Mouse (Mus musculus) midbrain, embryonic 12.5 days (tissue): ENCODE results near the gene Adcy10. TPM values are rescaled to one million over a fixed set of nuclear protein-coding genes. Genes with fewer than 3 reads are reported as not detected.

Source experiments
- ATAC-seq: fragments of 200-750 bp; cut with Nextera tagmentation; 2 replicates; pipeline ENCODE4 v1.8.0; 2017; ENCODE audit warnings: low read depth, moderate TSS enrichment, moderate library complexity; ENCODE audit not compliant: low FRiP score
- H3K27ac ChIP-seq: fragments of 300-500 bp; sonication (generic); replicated peaks from 2 replicates; pipeline ENCODE4 v1.5.1; 2016; ENCODE audit warnings: mild to moderate bottlenecking
- H3K27me3 ChIP-seq: fragments of 300-500 bp; sonication (generic); 2 replicates; pipeline ENCODE4 v1.6.1; 2016; ENCODE audit warnings: mild to moderate bottlenecking
- H3K36me3 ChIP-seq: fragments of 300-500 bp; sonication (generic); 2 replicates; pipeline ENCODE4 v1.6.1; 2016
- H3K4me1 ChIP-seq: fragments of 300-500 bp; sonication (generic); 2 replicates; pipeline ENCODE4 v1.6.1; 2016
- H3K4me2 ChIP-seq: fragments of 300-500 bp; sonication (generic); replicated peaks from 2 replicates; pipeline ENCODE4 v1.6.1; 2016; ENCODE audit warnings: mild to moderate bottlenecking, moderate library complexity
- H3K4me3 ChIP-seq: fragments of 300-500 bp; sonication (generic); 2 replicates; pipeline ENCODE4 v1.5.1; 2016; ENCODE audit warnings: mild to moderate bottlenecking
- H3K9ac ChIP-seq: fragments of 300-500 bp; sonication (generic); replicated peaks from 2 replicates; pipeline ENCODE4 v1.6.1; 2016; ENCODE audit warnings: mild to moderate bottlenecking, moderate library complexity
- H3K9me3 ChIP-seq: fragments of 300-500 bp; sonication (generic); 2 replicates; pipeline ENCODE4 v1.6.1; 2016; ENCODE audit warnings: mild to moderate bottlenecking
- WGBS: fragments of 180-500 bp; shearing (Covaris S2); methylation state at CpG from one replicate; pipeline ENCODE4 v1.1.7; 2016; 5-methylcytosine and 5-hydroxymethylcytosine counted together
- polyA plus RNA-seq: library from polyadenylated mRNA; unstranded; fragments of >200 nt; fragmentation: Nextera tagmentation; extraction: Ambion mirVana; gene quantifications from 2 replicates; pipeline ENCODE4 v1.2.1, GENCODE M21; 2016

The Adcy10 gene
- polyA plus RNA-seq, result 0.33 and 0.47 TPM in 2 replicates

DNA sequence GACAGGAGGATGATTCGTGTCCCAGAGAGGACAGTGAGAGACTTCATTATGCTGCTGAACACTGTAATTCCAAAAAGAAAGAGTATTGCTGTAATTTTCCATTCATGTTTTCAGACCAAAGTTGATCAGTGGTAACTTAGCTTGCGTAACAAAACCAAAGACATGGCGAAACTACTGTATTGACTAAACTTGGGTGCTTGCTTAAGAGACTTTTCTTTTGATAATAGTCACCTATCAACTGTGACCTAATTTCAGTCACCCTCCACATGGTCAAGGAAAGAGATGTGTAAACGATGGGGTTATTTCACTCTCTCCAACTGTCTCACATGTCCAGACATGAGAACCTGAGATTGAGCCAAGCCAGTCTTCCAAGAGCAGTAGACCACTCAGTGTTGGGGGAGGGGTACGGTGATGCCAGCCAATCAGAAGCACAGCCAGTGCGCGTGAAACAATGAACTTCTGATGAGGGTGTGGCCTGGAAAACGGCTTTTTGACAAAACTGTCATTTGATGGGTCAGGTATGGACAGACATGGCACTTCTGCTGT lies at the start of gene Adcy10:
Gene Adcy10, plus strand, starts transcription at position 496 of the 546 bp plus-strand sequence.
- Histone ChIP-seq H3K27ac (no peak within 1 kb of the TSS), H3K4me3 (no peak within 1 kb of the TSS), H3K27me3 (no peaks in the 10 kb centered on the region), H3K4me2 (no peak within 1 kb of the TSS), H3K9ac (no peak within 1 kb of the TSS), H3K36me3 (peaks cover 15% of the 10 kb centered on the region; the same call in 1 of the 2 replicates), H3K4me1 (no peaks in the 10 kb centered on the region), H3K9me3 (no peaks in the 10 kb centered on the region)
- 93% methylated on average over 8 of the region's 8 CpGs for WGBS
- no peak for ATAC-seq

- no peaks in the 10 kb centered on the region for H3K36me3 ChIP-seq
- ATAC-seq, result no peak
- no peak overlapping the region for H3K9ac ChIP-seq
- no peak overlapping the region for H3K27ac ChIP-seq
- no peaks in the 10 kb centered on the region for H3K4me1 ChIP-seq
- H3K4me2 ChIP-seq, result no peak overlapping the region
- no peak overlapping the region for H3K4me3 ChIP-seq
- H3K27me3 ChIP-seq, result no peaks in the 10 kb centered on the region
- 89% methylated on average over 1 of the region's 1 CpGs for WGBS
- H3K9me3 ChIP-seq, result no peaks in the 10 kb centered on the region
Measured at GRCm38 (mm10) chr1:165438289-165439021, 46.5 kb upstream of the Adcy10 start.

GRCm38 (mm10) chr1:165440788-165441187 lies 44.2 kb upstream of the Adcy10 start:
- Histone ChIP-seq H3K4me1 (no peaks in the 10 kb centered on the region), H3K4me3 (no peak overlapping the region), H3K27me3 (no peaks in the 10 kb centered on the region), H3K36me3 (no peaks in the 10 kb centered on the region), H3K27ac (no peak overlapping the region), H3K9ac (no peak overlapping the region), H3K4me2 (no peak overlapping the region), H3K9me3 (no peaks in the 10 kb centered on the region)
- no peak for ATAC-seq
- WGBS, result 86% methylated on average over 3 of the region's 3 CpGs

- no peak overlapping the region for H3K4me3 ChIP-seq
- H3K9ac ChIP-seq, result no peak overlapping the region
- no peaks in the 10 kb centered on the region for H3K36me3 ChIP-seq
- no peak for ATAC-seq
- no peaks in the 10 kb centered on the region for H3K4me1 ChIP-seq
- H3K4me2 ChIP-seq, result no peak overlapping the region
- no peaks in the 10 kb centered on the region for H3K9me3 ChIP-seq
- H3K27me3 ChIP-seq, result no peaks in the 10 kb centered on the region
- no peak overlapping the region for H3K27ac ChIP-seq
Measured at GRCm38 (mm10) chr1:165441201-165441600, 43.8 kb upstream of the Adcy10 start.

- Histone ChIP-seq H3K27me3 (no peaks in the 10 kb centered on the region), H3K36me3 (no peaks in the 10 kb centered on the region), H3K4me2 (no peak overlapping the region), H3K27ac (no peak overlapping the region), H3K9me3 (no peaks in the 10 kb centered on the region), H3K4me1 (no peaks in the 10 kb centered on the region), H3K9ac (no peak overlapping the region), H3K4me3 (no peak overlapping the region)
- ATAC-seq, result no peak
- WGBS, result 92% methylated on average over 3 of the region's 3 CpGs
Measured at GRCm38 (mm10) chr1:165441719-165442118, 43.3 kb upstream of the Adcy10 start.

- WGBS, result 23% methylated on average over 7 of the region's 7 CpGs
- H3K36me3 ChIP-seq, result no peaks in the 10 kb centered on the region
- H3K4me1 ChIP-seq, result peaks cover 8% of the 10 kb centered on the region
- H3K9me3 ChIP-seq, result no peaks in the 10 kb centered on the region
- no peak for ATAC-seq
- peak overlapping the region; percentile 87 for H3K9ac ChIP-seq
- no peaks in the 10 kb centered on the region for H3K27me3 ChIP-seq
- H3K4me2 ChIP-seq, result peak overlapping the region; percentile 81
- no peak overlapping the region for H3K27ac ChIP-seq
- H3K4me3 ChIP-seq, result peak overlapping the region; percentile 96
Measured at GRCm38 (mm10) chr1:165459041-165459502, 25.9 kb upstream of the Adcy10 start.

- ATAC-seq, result no peak
- peak overlapping the region; percentile 87 for H3K9ac ChIP-seq
- under 1% methylated on average over 58 of the region's 60 CpGs for WGBS
Measured at GRCm38 (mm10) chr1:165459503-165460181, 25.3 kb upstream of the Adcy10 start.

DNA sequence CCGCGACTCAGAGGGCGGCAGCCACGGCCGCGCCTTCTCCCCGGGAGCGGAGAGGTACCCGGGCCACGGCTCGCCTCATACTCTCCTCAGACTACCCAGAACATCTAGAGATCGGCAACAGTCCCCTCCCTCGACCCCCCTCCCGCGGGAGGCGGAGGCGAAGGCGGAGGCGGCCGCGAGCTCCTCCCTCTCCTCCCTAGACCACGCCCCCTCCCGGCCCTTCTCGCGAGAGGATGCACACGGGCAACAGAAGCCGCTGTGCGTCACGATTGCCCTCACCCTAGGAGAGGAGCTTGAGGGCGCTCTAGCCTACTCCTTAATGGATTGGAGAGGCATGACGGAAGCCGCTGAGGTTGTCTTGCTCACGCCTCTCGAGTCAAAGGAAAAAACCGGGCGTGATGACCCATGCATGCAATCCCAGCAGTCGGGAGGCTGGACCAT lies 24.6 kb upstream of the Adcy10 start, which contains the start of the genes Dcaf6 and Mpc2:
Gene Dcaf6, minus strand, starts transcription at position 116 of the 441 bp plus-strand sequence.
Gene Mpc2, plus strand, starts transcription at position 278 of the 441 bp plus-strand sequence.
- H3K27ac ChIP-seq, result peak within 1 kb of the TSS; percentile 83
- WGBS, result under 1% methylated on average over 36 of the region's 37 CpGs
- H3K4me3 ChIP-seq, result peak within 1 kb of the TSS; percentile 96
- no peaks in the 10 kb centered on the region for H3K27me3 ChIP-seq
- no peaks in the 10 kb centered on the region for H3K9me3 ChIP-seq
- no peaks in the 10 kb centered on the region for H3K36me3 ChIP-seq
- peak within 1 kb of the TSS; percentile 87 for H3K9ac ChIP-seq
- H3K4me2 ChIP-seq, result peak within 1 kb of the TSS; percentile 81
- ATAC-seq, result peak; percentile 93
- H3K4me1 ChIP-seq, result peaks cover 8% of the 10 kb centered on the region

More at GRCm38 (mm10) chr1:165459503-165460181, 25.3 kb upstream of the Adcy10 start:
- Histone ChIP-seq H3K4me1 (peaks cover 8% of the 10 kb centered on the region), H3K36me3 (no peaks in the 10 kb centered on the region), H3K27me3 (no peaks in the 10 kb centered on the region), H3K4me2 (peak overlapping the region; percentile 81), H3K9me3 (no peaks in the 10 kb centered on the region), H3K27ac (peak overlapping the region; percentile 83), H3K4me3 (peak overlapping the region; percentile 96)

DNA sequence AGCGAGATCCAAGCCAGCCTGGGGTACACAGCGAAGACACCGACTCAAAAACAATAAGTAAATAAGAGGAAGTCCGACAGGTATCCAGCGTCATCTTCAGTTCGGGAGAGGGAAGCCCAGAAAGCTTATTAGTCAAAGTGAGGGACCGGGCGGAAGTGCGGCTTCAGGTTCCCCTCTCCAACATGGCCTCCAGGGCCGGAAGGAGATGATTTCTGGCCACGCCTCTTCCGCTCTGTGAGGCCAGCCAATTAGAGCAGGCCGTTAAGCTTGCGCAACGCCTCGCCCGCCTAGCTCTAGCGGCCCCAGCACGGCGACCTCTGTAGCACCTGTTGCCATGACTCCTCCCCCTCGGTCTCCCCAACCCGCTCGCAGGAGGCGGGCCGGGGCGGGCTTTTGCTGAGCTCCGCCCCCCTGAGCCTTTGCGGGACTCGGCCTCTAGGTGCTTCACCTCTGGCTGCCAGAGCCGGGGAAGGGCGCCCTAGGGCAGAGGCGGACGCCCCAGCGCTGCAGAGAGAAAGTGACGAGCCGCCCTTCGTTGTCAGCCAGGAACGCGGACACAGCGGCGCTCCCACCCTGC lies 24.1 kb upstream of the Adcy10 start:
- H3K27me3 ChIP-seq, result no peaks in the 10 kb centered on the region
- no peaks in the 10 kb centered on the region for H3K9me3 ChIP-seq
- ATAC-seq, result peak; percentile 97
- H3K27ac ChIP-seq, result peak overlapping the region; percentile 83
- H3K4me1 ChIP-seq, result peaks cover 8% of the 10 kb centered on the region
- peak overlapping the region; percentile 96 for H3K4me3 ChIP-seq
- no peaks in the 10 kb centered on the region for H3K36me3 ChIP-seq
- H3K4me2 ChIP-seq, result peak overlapping the region; percentile 81
- under 1% methylated on average over 41 of the region's 41 CpGs for WGBS
- H3K9ac ChIP-seq, result peak overlapping the region; percentile 87

DNA sequence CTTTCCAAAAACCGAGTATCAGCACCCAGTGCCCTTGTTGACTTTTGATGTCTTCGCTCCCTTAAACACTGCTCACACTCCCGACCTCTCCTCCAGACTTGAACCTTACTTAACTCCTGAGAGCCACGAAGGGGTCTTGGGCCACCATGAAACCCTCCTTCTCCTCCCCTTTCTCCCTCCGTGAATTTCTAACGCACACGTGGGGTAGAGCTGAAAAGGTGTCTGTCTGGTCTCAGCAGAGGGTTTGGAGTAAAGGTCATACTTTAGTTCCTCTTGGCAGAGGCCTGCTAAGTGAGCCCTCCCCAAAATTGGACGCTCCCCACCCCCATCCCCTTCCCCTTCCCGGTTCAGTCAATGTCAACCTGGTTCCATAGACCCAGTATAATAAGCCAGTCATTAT lies 23.3 kb upstream of the Adcy10 start:
- no peak for ATAC-seq
- Histone ChIP-seq H3K9ac (peak overlapping the region; percentile 80), H3K9me3 (no peaks in the 10 kb centered on the region), H3K4me1 (peaks cover 8% of the 10 kb centered on the region), H3K36me3 (no peaks in the 10 kb centered on the region), H3K4me3 (peak overlapping the region; percentile 96), H3K27me3 (no peaks in the 10 kb centered on the region), H3K27ac (peak overlapping the region; percentile 78; the same call in 1 of the 2 replicates), H3K4me2 (peak overlapping the region; percentile 63)
- WGBS, result 3% methylated on average over 9 of the region's 9 CpGs

GRCm38 (mm10) chr1:165462861-165463260 lies 22.1 kb upstream of the Adcy10 start:
- Histone ChIP-seq H3K4me3 (no peak overlapping the region), H3K9ac (no peak overlapping the region), H3K4me2 (no peak overlapping the region), H3K9me3 (no peaks in the 10 kb centered on the region), H3K36me3 (no peaks in the 10 kb centered on the region), H3K27ac (no peak overlapping the region), H3K27me3 (no peaks in the 10 kb centered on the region), H3K4me1 (peaks cover 8% of the 10 kb centered on the region)
- ATAC-seq, result no peak
- WGBS, result 92% methylated on average over 1 of the region's 1 CpGs
